Mouse (Mus musculus) midbrain, embryonic 14.5 days (tissue): ENCODE results near the gene Smim5. TPM values are rescaled to one million over a fixed set of nuclear protein-coding genes. Genes with fewer than 3 reads are reported as not detected.

Experiments used
- ATAC-seq: fragments of 200-750 bp; cut with Nextera tagmentation; 2 replicates; pipeline ENCODE4 v1.8.0; 2017; ENCODE audit warnings: moderate number of reproducible peaks, moderate library complexity; ENCODE audit not compliant: low FRiP score, low TSS enrichment
- DNase-seq: peaks from one replicate; pipeline ENCODE4 v3.0.0-alpha.2; 2015
- H3K27ac ChIP-seq: fragments of 300-500 bp; sonication (generic); replicated peaks from 2 replicates; pipeline ENCODE4 v1.5.1; 2014; ENCODE audit warnings: mild to moderate bottlenecking, low read depth, low read length, moderate library complexity
- H3K27me3 ChIP-seq: fragments of 300-500 bp; sonication (generic); 2 replicates; pipeline ENCODE4 v1.6.1; 2014; ENCODE audit warnings: low read length, control low read depth, mixed read lengths; ENCODE audit not compliant: control insufficient read depth, insufficient read depth
- H3K36me3 ChIP-seq: fragments of 300-500 bp; sonication (generic); 2 replicates; pipeline ENCODE4 v1.6.1; 2014; ENCODE audit warnings: low read length, control low read depth; ENCODE audit not compliant: control insufficient read depth, insufficient read depth
- H3K4me1 ChIP-seq: fragments of 300-500 bp; sonication (generic); 2 replicates; pipeline ENCODE4 v1.6.1; 2014; ENCODE audit warnings: mild to moderate bottlenecking, antibody characterized with exemption, low read length, control low read depth; ENCODE audit not compliant: control insufficient read depth, insufficient read depth
- H3K4me2 ChIP-seq: fragments of 300-500 bp; sonication (generic); 2 replicates; pipeline ENCODE4 v1.6.1; 2014; ENCODE audit warnings: mild to moderate bottlenecking, low read length, moderate library complexity
- H3K4me3 ChIP-seq: fragments of 300-500 bp; sonication (generic); replicated peaks from 2 replicates; pipeline ENCODE4 v1.5.1; 2014; ENCODE audit warnings: low read depth, low read length
- H3K9ac ChIP-seq: fragments of 300-500 bp; sonication (generic); replicated peaks from 2 replicates; pipeline ENCODE4 v1.6.1; 2014; ENCODE audit warnings: mild to moderate bottlenecking, low read length, moderate library complexity
- H3K9me3 ChIP-seq: fragments of 300-500 bp; sonication (generic); 2 replicates; pipeline ENCODE4 v1.6.1; 2016; ENCODE audit warnings: low read length, control low read depth, mixed read lengths; ENCODE audit not compliant: control insufficient read depth
- WGBS: fragments of 180-500 bp; shearing (Covaris S2); extraction: QIAGEN DNeasy Blood & Tissue Kit; methylation state at CpG from one replicate; pipeline ENCODE4 v1.1.7; 2014; 5-methylcytosine and 5-hydroxymethylcytosine counted together
- polyA plus RNA-seq: library from polyadenylated mRNA; unstranded; fragments of >200 nt; fragmentation: Nextera tagmentation; extraction: Ambion mirVana; gene quantifications from 2 replicates; pipeline ENCODE4 v1.2.1, GENCODE M21; 2014

The Smim5 gene
- polyA plus RNA-seq, 1 experiment from 2014 or later = 1.1 TPM

DNA sequence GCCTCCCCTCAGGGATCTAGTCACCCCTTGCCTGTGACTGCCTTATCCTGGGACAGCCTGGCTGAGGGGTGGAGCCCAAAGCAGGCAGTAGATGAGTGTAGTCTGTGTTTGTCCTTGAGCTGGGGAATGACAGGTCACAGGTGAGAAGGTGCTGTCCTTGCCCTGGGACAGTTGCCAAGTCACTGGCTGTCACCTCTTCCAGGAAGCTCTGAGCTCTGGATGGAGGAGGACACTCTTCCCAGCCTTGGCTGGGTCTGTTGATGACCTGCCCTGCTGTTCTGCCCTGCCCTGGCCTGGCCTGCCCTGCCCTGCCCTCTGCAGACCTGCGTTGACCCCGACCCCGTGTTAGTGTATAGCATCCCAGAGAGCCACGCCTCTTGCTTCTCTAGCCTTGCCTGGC is 27.3 kb upstream of the Smim5 start:
- Histone ChIP-seq H3K36me3 (no peaks in the 10 kb centered on the region), H3K4me2 (no peak overlapping the region), H3K4me1 (no peaks in the 10 kb centered on the region), H3K9ac (no peak overlapping the region), H3K9me3 (no peaks in the 10 kb centered on the region), H3K4me3 (no peak overlapping the region), H3K27me3 (no peaks in the 10 kb centered on the region), H3K27ac (no peak overlapping the region)
- DNase-seq = no peak
- ATAC-seq = no peak
- WGBS = 73% methylated on average over 4 of the region's 4 CpGs

DNA sequence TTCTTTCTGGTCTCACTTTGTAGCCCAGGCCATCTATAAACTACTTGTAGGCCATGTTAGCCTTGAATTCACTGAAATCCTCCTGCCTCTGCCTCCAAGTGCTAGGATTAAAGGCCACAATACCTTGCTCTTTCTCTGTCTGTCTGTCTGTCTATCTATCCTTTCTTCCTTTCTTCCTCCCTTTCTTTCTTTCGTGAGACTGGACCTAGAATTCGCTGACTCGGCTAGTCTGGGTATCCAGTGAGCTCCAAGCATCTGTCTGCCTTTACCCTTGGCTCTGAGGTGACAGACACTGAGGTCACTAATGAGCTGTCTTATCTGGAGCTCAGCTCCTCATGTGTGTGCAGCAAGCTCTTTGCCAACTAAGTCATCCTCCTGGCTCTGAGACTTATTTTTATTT is 23.8 kb upstream of the Smim5 start:
- DNase-seq (no peak), ATAC-seq (no peak)
- no peak overlapping the region for H3K9ac ChIP-seq
- no peaks in the 10 kb centered on the region for H3K36me3 ChIP-seq
- no peak overlapping the region for H3K27ac ChIP-seq
- no peaks in the 10 kb centered on the region for H3K4me1 ChIP-seq
- no peak overlapping the region for H3K4me3 ChIP-seq
- H3K4me2 ChIP-seq = no peak overlapping the region
- no peaks in the 10 kb centered on the region for H3K27me3 ChIP-seq
- no peaks in the 10 kb centered on the region for H3K9me3 ChIP-seq
- 86% methylated on average over 3 of the region's 3 CpGs for WGBS

DNA sequence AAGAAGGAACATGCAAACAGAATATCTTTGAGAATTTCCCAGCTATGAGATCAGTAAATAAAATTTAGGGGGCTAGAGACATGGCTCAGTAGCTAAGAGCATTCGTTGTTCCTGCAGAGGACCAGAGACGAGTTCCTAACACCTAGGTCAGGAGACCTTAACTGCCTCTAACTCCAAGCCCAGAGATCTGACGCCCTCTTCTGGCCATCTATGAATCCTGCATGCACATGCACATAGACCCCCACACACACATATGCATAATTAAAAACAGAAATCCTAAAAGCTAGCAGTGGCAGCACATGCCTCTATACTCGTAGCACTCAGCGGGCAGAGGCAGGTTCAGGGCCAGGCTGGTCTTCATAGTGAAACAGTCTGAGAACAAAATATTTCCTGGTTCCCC is 23.3 kb upstream of the Smim5 start:
- no peak overlapping the region for H3K27ac ChIP-seq
- H3K27me3 ChIP-seq = no peaks in the 10 kb centered on the region
- H3K4me1 ChIP-seq = no peaks in the 10 kb centered on the region
- H3K4me2 ChIP-seq = no peak overlapping the region
- 79% methylated on average over 5 of the region's 5 CpGs for WGBS
- H3K9ac ChIP-seq = no peak overlapping the region
- H3K9me3 ChIP-seq = no peaks in the 10 kb centered on the region
- no peak overlapping the region for H3K4me3 ChIP-seq
- no peaks in the 10 kb centered on the region for H3K36me3 ChIP-seq
- ATAC-seq (no peak), DNase-seq (no peak)

DNA sequence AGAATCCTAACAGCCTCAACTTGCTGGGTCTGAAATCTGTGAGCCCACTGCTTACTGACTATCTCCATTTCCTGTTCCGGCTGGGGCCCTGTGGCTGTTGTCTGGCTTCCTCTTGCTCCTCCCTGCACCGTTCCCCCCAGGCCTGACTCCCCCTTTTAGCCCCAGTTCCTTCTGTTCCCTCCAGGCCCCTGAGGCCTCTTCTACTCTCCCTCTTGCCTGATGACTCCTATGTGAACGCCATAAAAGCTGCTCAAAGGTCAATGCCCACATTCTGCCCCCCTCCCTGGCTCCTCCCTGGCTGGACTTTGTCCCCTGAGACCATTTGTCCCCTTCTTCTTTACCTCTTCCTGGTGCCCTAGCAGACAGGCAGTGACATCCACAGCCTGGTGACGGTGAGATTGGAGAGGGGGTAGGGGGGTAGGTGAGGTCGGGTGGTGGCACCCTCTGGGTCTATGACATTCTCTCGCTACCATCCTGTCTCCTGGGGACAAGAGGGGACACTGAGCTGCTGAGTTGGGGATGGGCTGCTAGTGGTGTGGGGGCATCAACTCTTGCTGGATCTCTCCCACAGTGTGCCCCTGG is 22.5 kb upstream of the Smim5 start:
- H3K9me3 ChIP-seq = no peaks in the 10 kb centered on the region
- H3K36me3 ChIP-seq = no peaks in the 10 kb centered on the region
- H3K27me3 ChIP-seq = no peaks in the 10 kb centered on the region
- H3K4me3 ChIP-seq = no peak overlapping the region
- 72% methylated on average over 6 of the region's 6 CpGs for WGBS
- H3K4me1 ChIP-seq = no peaks in the 10 kb centered on the region
- no peak overlapping the region for H3K27ac ChIP-seq
- H3K9ac ChIP-seq = no peak overlapping the region
- no peak for DNase-seq
- no peak overlapping the region for H3K4me2 ChIP-seq
- ATAC-seq = no peak

DNA sequence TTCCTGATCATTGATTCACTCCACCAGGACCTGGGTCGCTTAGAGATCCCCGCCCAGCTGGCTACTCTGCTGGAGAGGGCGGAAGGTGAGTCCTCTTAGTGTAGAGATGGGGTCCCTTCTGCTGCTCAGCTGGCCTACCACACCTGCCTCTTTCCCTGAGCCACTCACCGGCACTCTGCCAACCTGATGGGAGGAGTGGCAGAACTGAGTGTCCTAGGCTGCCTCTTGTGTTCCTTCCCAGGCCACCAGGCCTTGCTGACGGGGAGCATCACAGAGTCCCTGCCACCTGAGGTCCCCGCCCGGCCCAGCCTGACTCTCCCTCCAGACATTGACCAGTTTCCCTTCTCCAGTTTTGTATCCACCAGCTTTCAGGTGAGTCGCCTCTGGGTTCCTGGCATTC is 21.7 kb upstream of the Smim5 start:
- Histone ChIP-seq H3K4me1 (no peaks in the 10 kb centered on the region), H3K9me3 (no peaks in the 10 kb centered on the region), H3K4me2 (no peak overlapping the region), H3K27me3 (no peaks in the 10 kb centered on the region), H3K36me3 (no peaks in the 10 kb centered on the region), H3K4me3 (no peak overlapping the region), H3K9ac (no peak overlapping the region), H3K27ac (no peak overlapping the region)
- 73% methylated on average over 8 of the region's 8 CpGs for WGBS
- DNase-seq (no peak), ATAC-seq (no peak)

DNA sequence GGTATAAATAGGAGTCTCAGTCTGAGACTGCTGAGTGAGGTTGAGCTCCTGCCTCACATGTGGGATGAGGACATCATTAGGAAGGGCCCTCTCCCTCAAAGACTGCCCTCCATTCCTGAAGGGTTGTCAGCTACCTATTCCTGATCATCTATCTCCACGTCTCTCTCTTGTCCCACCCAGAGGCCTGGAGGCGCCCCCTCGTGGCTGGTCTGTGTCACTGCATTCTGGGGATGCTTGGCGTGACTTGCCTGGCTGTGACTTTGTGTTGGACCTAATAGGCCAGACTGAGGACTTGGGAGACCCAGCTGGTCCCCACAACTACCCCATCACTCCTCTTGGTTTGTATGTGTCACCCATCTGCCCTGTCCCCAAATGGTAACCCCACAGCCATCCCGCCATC is 18.8 kb upstream of the Smim5 start:
- Histone ChIP-seq H3K4me3 (no peak overlapping the region), H3K36me3 (no peaks in the 10 kb centered on the region), H3K9ac (no peak overlapping the region), H3K4me2 (no peak overlapping the region), H3K27me3 (no peaks in the 10 kb centered on the region), H3K9me3 (no peaks in the 10 kb centered on the region), H3K27ac (no peak overlapping the region), H3K4me1 (no peaks in the 10 kb centered on the region)
- WGBS = 26% methylated on average over 5 of the region's 5 CpGs
- DNase-seq (no peak), ATAC-seq (no peak)

DNA sequence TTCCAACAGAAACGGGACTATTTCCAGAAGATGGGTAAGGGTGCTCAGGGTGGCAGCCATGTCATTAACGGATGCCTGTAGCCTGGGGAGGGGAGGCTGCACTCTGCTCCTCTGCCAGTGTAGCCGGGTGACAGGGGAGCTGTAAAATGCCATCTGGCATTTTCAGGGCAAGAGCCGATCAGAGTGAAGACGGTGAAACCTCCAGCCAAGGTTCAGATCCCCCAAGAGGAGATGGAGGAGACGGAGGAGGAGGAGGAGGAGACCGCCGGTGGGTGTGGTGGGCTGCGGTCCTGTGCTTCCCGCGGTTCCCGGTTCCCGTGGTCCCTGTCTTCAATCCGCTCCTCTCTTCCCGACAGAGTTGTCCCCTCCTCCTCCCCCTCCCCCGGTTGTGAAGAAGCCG is 16.5 kb upstream of the Smim5 start:
- H3K9ac ChIP-seq = no peak overlapping the region
- DNase-seq = no peak
- no peak overlapping the region for H3K4me2 ChIP-seq
- H3K9me3 ChIP-seq = no peaks in the 10 kb centered on the region
- ATAC-seq = no peak
- H3K36me3 ChIP-seq = no peaks in the 10 kb centered on the region
- H3K4me3 ChIP-seq = no peak overlapping the region
- H3K27me3 ChIP-seq = no peaks in the 10 kb centered on the region
- no peaks in the 10 kb centered on the region for H3K4me1 ChIP-seq
- WGBS = 33% methylated on average over 15 of the region's 17 CpGs
- no peak overlapping the region for H3K27ac ChIP-seq

DNA sequence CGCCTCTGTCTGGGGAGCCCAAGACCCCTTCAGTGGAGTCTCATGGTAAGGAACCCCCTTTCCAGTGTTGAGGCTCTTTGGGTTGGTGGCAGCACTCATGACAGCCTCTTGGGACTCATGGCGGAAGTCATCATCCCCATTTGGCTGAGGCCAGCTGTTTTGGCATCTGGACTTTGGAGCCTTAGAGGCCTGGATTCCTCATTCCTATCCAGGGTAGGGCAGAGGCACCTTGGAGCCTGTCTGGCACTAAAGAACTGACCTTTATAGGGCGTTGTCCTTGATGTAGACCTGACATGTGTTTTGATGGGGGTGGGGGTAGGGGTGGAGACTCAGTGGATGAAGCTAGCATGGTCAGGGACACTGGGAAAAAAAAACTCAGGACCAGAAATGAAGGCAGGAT is 15.4 kb upstream of the Smim5 start:
- Histone ChIP-seq H3K9me3 (no peaks in the 10 kb centered on the region), H3K27ac (no peak overlapping the region), H3K27me3 (no peaks in the 10 kb centered on the region), H3K36me3 (no peaks in the 10 kb centered on the region), H3K4me1 (no peaks in the 10 kb centered on the region), H3K4me3 (no peak overlapping the region), H3K4me2 (no peak overlapping the region), H3K9ac (no peak overlapping the region)
- DNase-seq (no peak), ATAC-seq (no peak)
- 94% methylated on average over 3 of the region's 3 CpGs for WGBS

DNA sequence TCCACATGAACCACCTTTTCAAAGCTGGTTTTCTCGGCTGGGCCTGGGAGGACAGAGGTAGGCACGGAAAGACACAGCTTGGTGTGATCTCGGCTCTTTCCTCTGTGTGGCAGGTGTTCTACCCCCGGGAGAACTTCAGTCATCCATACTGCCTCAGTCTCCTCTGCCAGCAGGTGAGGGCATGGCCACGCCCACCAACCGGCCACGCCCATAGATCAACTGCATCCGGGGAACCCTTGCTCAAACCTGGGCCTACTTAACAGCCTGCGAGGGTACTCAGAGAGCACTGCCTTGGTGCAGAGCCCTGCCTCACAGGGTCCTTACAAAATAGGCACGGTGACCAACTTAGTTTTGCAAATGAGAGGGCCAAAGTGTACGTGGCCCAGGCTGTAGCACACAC is 14.5 kb upstream of the Smim5 start:
- no peaks in the 10 kb centered on the region for H3K27me3 ChIP-seq
- ATAC-seq = no peak
- no peak overlapping the region for H3K9ac ChIP-seq
- no peak for DNase-seq
- no peak overlapping the region for H3K4me2 ChIP-seq
- H3K36me3 ChIP-seq = no peaks in the 10 kb centered on the region
- H3K27ac ChIP-seq = no peak overlapping the region
- WGBS = 70% methylated on average over 11 of the region's 11 CpGs
- no peaks in the 10 kb centered on the region for H3K9me3 ChIP-seq
- H3K4me1 ChIP-seq = no peaks in the 10 kb centered on the region
- H3K4me3 ChIP-seq = no peak overlapping the region
